Mouse (Mus musculus) midbrain, embryonic 11.5 days (tissue): ENCODE results near the gene Nostrin. TPM values are rescaled to one million over a fixed set of nuclear protein-coding genes. Genes with fewer than 3 reads are reported as not detected.

Experiments used
- ATAC-seq: fragments of 200-750 bp; cut with Nextera tagmentation; 2 replicates; pipeline ENCODE4 v1.8.0; 2017; ENCODE audit warnings: moderate TSS enrichment, moderate library complexity; ENCODE audit not compliant: low FRiP score
- DNase-seq: peaks from one replicate; pipeline ENCODE4 v3.0.0; 2015; ENCODE audit warnings: low spot score; ENCODE audit errors: missing footprints
- H3K27ac ChIP-seq: fragments of 300-500 bp; sonication (generic); 2 replicates; pipeline ENCODE4 v1.5.1; 2014; ENCODE audit warnings: low read depth, low read length
- H3K27me3 ChIP-seq: fragments of 300-500 bp; sonication (generic); 2 replicates; pipeline ENCODE4 v1.6.1; 2014; ENCODE audit warnings: mild to moderate bottlenecking, low read length, moderate library complexity, mixed read lengths; ENCODE audit not compliant: control insufficient read depth, insufficient read depth
- H3K36me3 ChIP-seq: fragments of 300-500 bp; sonication (generic); 2 replicates; pipeline ENCODE4 v1.6.1; 2014; ENCODE audit warnings: mild to moderate bottlenecking, low read length, moderate library complexity, mixed read lengths; ENCODE audit not compliant: control insufficient read depth, insufficient read depth
- H3K4me1 ChIP-seq: fragments of 300-500 bp; sonication (generic); 2 replicates; pipeline ENCODE4 v1.6.1; 2014; ENCODE audit warnings: low read length; ENCODE audit not compliant: control insufficient read depth, insufficient read depth
- H3K4me2 ChIP-seq: fragments of 300-500 bp; sonication (generic); 2 replicates; pipeline ENCODE4 v1.6.1; 2014; ENCODE audit warnings: mild to moderate bottlenecking, moderate library complexity
- H3K4me3 ChIP-seq: fragments of 300-500 bp; sonication (generic); 2 replicates; pipeline ENCODE4 v1.5.1; 2014; ENCODE audit warnings: low read depth, low read length
- H3K9ac ChIP-seq: fragments of 300-500 bp; sonication (generic); 2 replicates; pipeline ENCODE4 v1.6.1; 2014; ENCODE audit warnings: low read length
- H3K9me3 ChIP-seq: fragments of 300-500 bp; sonication (generic); 2 replicates; pipeline ENCODE4 v1.6.1; 2016; ENCODE audit warnings: low read length; ENCODE audit not compliant: control insufficient read depth
- WGBS: fragments of 180-500 bp; shearing (Covaris S2); extraction: QIAGEN DNeasy Blood & Tissue Kit; methylation state at CpG from one replicate; pipeline ENCODE4 v1.1.7; 2014; 5-methylcytosine and 5-hydroxymethylcytosine counted together
- polyA plus RNA-seq: library from polyadenylated mRNA; unstranded; fragments of >200 nt; fragmentation: Nextera tagmentation; extraction: Ambion mirVana; gene quantifications from 2 replicates; pipeline ENCODE4 v1.2.1, GENCODE M21; 2014

The Nostrin gene
- polyA plus RNA-seq, 1 experiment from 2014 or later, result 1.2 TPM

- 80% methylated on average over 4 of the region's 4 CpGs for WGBS
Measured at GRCm38 (mm10) chr2:69121681-69122080, 13.9 kb upstream of the Nostrin start.

GRCm38 (mm10) chr2:69125425-69125824, 10.2 kb upstream of the Nostrin start:
- Histone ChIP-seq H3K27ac (no peak overlapping the region), H3K27me3 (no peaks in the 10 kb centered on the region), H3K4me2 (no peak overlapping the region), H3K36me3 (no peaks in the 10 kb centered on the region), H3K4me1 (peaks cover 11% of the 10 kb centered on the region; the same call in 1 of the 2 replicates), H3K9ac (no peak overlapping the region), H3K4me3 (no peak overlapping the region), H3K9me3 (no peaks in the 10 kb centered on the region; the same call in 1 of the 2 replicates)
- peak; percentile 61; the same call in 1 of the 2 replicates for ATAC-seq
- no peak for DNase-seq
- 48% methylated on average over 3 of the region's 3 CpGs for WGBS

More at GRCm38 (mm10) chr2:69121681-69122080, 13.9 kb upstream of the Nostrin start:
- Histone ChIP-seq H3K27ac (no peak overlapping the region), H3K4me2 (no peak overlapping the region), H3K27me3 (no peaks in the 10 kb centered on the region), H3K36me3 (no peaks in the 10 kb centered on the region), H3K9ac (no peak overlapping the region), H3K9me3 (no peaks in the 10 kb centered on the region; the same call in 1 of the 2 replicates), H3K4me1 (peaks cover 3% of the 10 kb centered on the region; the same call in 1 of the 2 replicates), H3K4me3 (no peak overlapping the region)
- DNase-seq (no peak), ATAC-seq (no peak)

GRCm38 (mm10) chr2:69128321-69128720, 7.3 kb upstream of the Nostrin start:
- DNase-seq (no peak), ATAC-seq (no peak)
- Histone ChIP-seq H3K9me3 (no peaks in the 10 kb centered on the region; the same call in 1 of the 2 replicates), H3K4me3 (no peak overlapping the region), H3K36me3 (no peaks in the 10 kb centered on the region), H3K27me3 (no peaks in the 10 kb centered on the region), H3K4me1 (peaks cover 11% of the 10 kb centered on the region; the same call in 1 of the 2 replicates), H3K9ac (no peak overlapping the region), H3K27ac (peak overlapping the region; percentile 30; the same call in 1 of the 2 replicates), H3K4me2 (no peak overlapping the region)
- 83% methylated on average over 7 of the region's 7 CpGs for WGBS

- Histone ChIP-seq H3K9ac (no peak overlapping the region), H3K27ac (peak overlapping the region; percentile 30; the same call in 1 of the 2 replicates), H3K4me1 (peaks cover 11% of the 10 kb centered on the region; the same call in 1 of the 2 replicates), H3K9me3 (no peaks in the 10 kb centered on the region; the same call in 1 of the 2 replicates), H3K4me3 (no peak overlapping the region), H3K27me3 (no peaks in the 10 kb centered on the region), H3K4me2 (no peak overlapping the region), H3K36me3 (no peaks in the 10 kb centered on the region)
- WGBS, result 29% methylated on average over 10 of the region's 10 CpGs
- ATAC-seq (peak; percentile 89), DNase-seq (peak; percentile 90)
Measured at GRCm38 (mm10) chr2:69128921-69129395, 6.6 kb upstream of the Nostrin start.

GRCm38 (mm10) chr2:69129425-69130210, 6.0 kb upstream of the Nostrin start:
- H3K9me3 ChIP-seq, result no peaks in the 10 kb centered on the region; the same call in 1 of the 2 replicates
- H3K9ac ChIP-seq, result no peak overlapping the region
- H3K36me3 ChIP-seq, result no peaks in the 10 kb centered on the region
- no peaks in the 10 kb centered on the region for H3K27me3 ChIP-seq
- H3K27ac ChIP-seq, result no peak overlapping the region
- no peak overlapping the region for H3K4me2 ChIP-seq
- 59% methylated on average over 7 of the region's 7 CpGs for WGBS
- peaks cover 11% of the 10 kb centered on the region; the same call in 1 of the 2 replicates for H3K4me1 ChIP-seq
- ATAC-seq (peak; percentile 16; the same call in 1 of the 2 replicates), DNase-seq (no peak)
- no peak overlapping the region for H3K4me3 ChIP-seq

GRCm38 (mm10) chr2:69132046-69132445, 3.6 kb upstream of the Nostrin start:
- H3K4me2 ChIP-seq, result no peak overlapping the region
- H3K9me3 ChIP-seq, result no peaks in the 10 kb centered on the region
- peaks cover 8% of the 10 kb centered on the region; the same call in 1 of the 2 replicates for H3K4me1 ChIP-seq
- H3K27me3 ChIP-seq, result no peaks in the 10 kb centered on the region
- peak; percentile 57; the same call in 1 of the 2 replicates for ATAC-seq
- H3K27ac ChIP-seq, result no peak overlapping the region
- H3K9ac ChIP-seq, result no peak overlapping the region
- WGBS, result 62% methylated on average over 3 of the region's 3 CpGs
- H3K36me3 ChIP-seq, result no peaks in the 10 kb centered on the region
- H3K4me3 ChIP-seq, result no peak overlapping the region
- DNase-seq, result no peak

GRCm38 (mm10) chr2:69132488-69133040, 3.0 kb upstream of the Nostrin start:
- no peaks in the 10 kb centered on the region for H3K36me3 ChIP-seq

GRCm38 (mm10) chr2:69134186-69134585, 1.4 kb upstream of the Nostrin start:
- Histone ChIP-seq H3K27ac (no peak overlapping the region), H3K27me3 (no peaks in the 10 kb centered on the region), H3K9ac (no peak overlapping the region), H3K4me1 (peaks cover 4% of the 10 kb centered on the region; the same call in 1 of the 2 replicates), H3K9me3 (no peaks in the 10 kb centered on the region), H3K4me3 (no peak overlapping the region), H3K4me2 (no peak overlapping the region), H3K36me3 (no peaks in the 10 kb centered on the region)
- no peak for ATAC-seq
- DNase-seq, result no peak
- WGBS, result 81% methylated on average over 1 of the region's 1 CpGs

More at GRCm38 (mm10) chr2:69132488-69133040, 3.0 kb upstream of the Nostrin start:
- no peaks in the 10 kb centered on the region for H3K9me3 ChIP-seq
- no peak overlapping the region for H3K9ac ChIP-seq
- no peak overlapping the region for H3K4me2 ChIP-seq
- no peak overlapping the region for H3K27ac ChIP-seq
- 37% methylated on average over 5 of the region's 5 CpGs for WGBS
- no peak for ATAC-seq
- DNase-seq, result no peak
- H3K4me3 ChIP-seq, result no peak overlapping the region
- H3K27me3 ChIP-seq, result no peaks in the 10 kb centered on the region
- H3K4me1 ChIP-seq, result peaks cover 8% of the 10 kb centered on the region; the same call in 1 of the 2 replicates

GRCm38 (mm10) chr2:69134937-69135336, 663 bp upstream of the Nostrin start:
- Histone ChIP-seq H3K9me3 (no peaks in the 10 kb centered on the region), H3K9ac (no peak overlapping the region), H3K4me1 (no peaks in the 10 kb centered on the region), H3K36me3 (no peaks in the 10 kb centered on the region), H3K4me2 (no peak overlapping the region), H3K27ac (no peak overlapping the region), H3K4me3 (no peak overlapping the region), H3K27me3 (no peaks in the 10 kb centered on the region)
- 85% methylated on average over 9 of the region's 9 CpGs for WGBS
- DNase-seq (no peak), ATAC-seq (no peak)
